Mouse (Mus musculus): ENCODE results near the gene Desi2. TPM values are rescaled to one million over a fixed set of nuclear protein-coding genes. Genes with fewer than 3 reads are reported as not detected.
A peak's percentile ranks its signal among the peaks of the same experiment; 100 is the strongest.
"Not testable (repeated sequence)": the region's sequence is repeated elsewhere in the genome, so short reads cannot be mapped to it uniquely, and the experiment has no call there.

Gene Desi2
- polyA plus RNA-seq, 1 experiment from 2014 or later = 25.4 TPM

GRCm38 (mm10) chr1:178205701-178206325 lies 18.6 kb downstream of the Desi2 start:
- Histone ChIP-seq H3K4me1 (replicated peaks; ENCODE audit: insufficient read depth, low read length) (no peaks in the 10 kb centered on the region), H3K27ac (0 out of 2 replicates have a peak overlapping the region, but pooled peaks have one; percentile 4), H3K4me3 (replicated peaks; ENCODE audit: low read depth, low read length) (no peak overlapping the region), H3K36me3 (ENCODE audit: insufficient read depth, low read length) (no peaks in the 10 kb centered on the region), H3K9me3 (replicated peaks; ENCODE audit: low read length) (no peaks in the 10 kb centered on the region), H3K9ac (ENCODE audit: low read depth, low read length) (no peak overlapping the region), H3K27me3 (ENCODE audit: insufficient read depth, low read length) (no peaks in the 10 kb centered on the region), H3K4me2 (ENCODE audit: low read length) (no peak overlapping the region)
- 76% methylated on average over 10 of the region's 10 CpGs for WGBS
- TF ChIP-seq CTCF (IDR thresholded peaks at IDR 0.05; ENCODE audit: low read depth) = no peak
- ATAC-seq (replicated peaks; ENCODE audit: low FRiP score, low read depth) = no peak
- peak; percentile 19 for DNase-seq (ENCODE audit: low spot score)

GRCm38 (mm10) chr1:178207856-178208255 lies 20.6 kb downstream of the Desi2 start:
- not testable (repeated sequence) for ATAC-seq (replicated peaks; ENCODE audit: low FRiP score, low read depth); H3K9me3 ChIP-seq (replicated peaks; ENCODE audit: low read length); H3K4me2 ChIP-seq (ENCODE audit: low read length); DNase-seq (ENCODE audit: low spot score); H3K27me3 ChIP-seq (ENCODE audit: insufficient read depth, low read length); H3K4me1 ChIP-seq (replicated peaks; ENCODE audit: insufficient read depth, low read length); H3K4me3 ChIP-seq (replicated peaks; ENCODE audit: low read depth, low read length); H3K9ac ChIP-seq (ENCODE audit: low read depth, low read length); H3K27ac ChIP-seq; H3K36me3 ChIP-seq (ENCODE audit: insufficient read depth, low read length)
- WGBS = 82% methylated on average over 4 of the region's 4 CpGs

- no peak for TF ChIP-seq CTCF (IDR thresholded peaks at IDR 0.05; ENCODE audit: low read depth)
- no peaks in the 10 kb centered on the region for H3K36me3 ChIP-seq (ENCODE audit: insufficient read depth, low read length)
- DNase-seq (ENCODE audit: low spot score) = no peak
Observed at GRCm38 (mm10) chr1:178209966-178210365, 22.7 kb downstream of the Desi2 start.

DNA sequence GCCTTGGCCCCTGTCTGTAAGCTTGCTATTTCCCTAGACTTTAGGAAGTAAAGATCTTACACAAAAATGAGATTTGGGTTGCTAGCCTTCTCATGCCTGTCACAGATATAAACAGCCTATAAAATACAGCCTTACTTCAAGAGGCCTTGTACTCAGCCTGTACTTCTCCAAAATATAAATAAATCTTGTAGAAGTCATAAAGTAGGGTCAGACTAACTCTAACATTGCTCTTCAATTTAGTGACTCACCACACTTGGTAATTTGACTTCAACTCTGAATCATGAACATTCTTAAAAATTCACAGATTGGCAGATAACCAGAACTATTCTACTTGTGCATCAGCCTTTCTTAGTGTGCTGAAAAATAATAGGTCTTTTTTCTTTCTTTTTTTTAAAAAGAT lies 29.9 kb downstream of the Desi2 start:
- ATAC-seq (replicated peaks; ENCODE audit: low FRiP score, low read depth) (no peak), DNase-seq (ENCODE audit: low spot score) (peak; percentile 57)
- H3K9me3 ChIP-seq (replicated peaks; ENCODE audit: low read length) = no peaks in the 10 kb centered on the region
- H3K9ac ChIP-seq (ENCODE audit: low read depth, low read length) = no peak overlapping the region
- no peak overlapping the region for H3K4me2 ChIP-seq (ENCODE audit: low read length)
- no peak overlapping the region for H3K4me3 ChIP-seq (replicated peaks; ENCODE audit: low read depth, low read length)
- H3K27me3 ChIP-seq (ENCODE audit: insufficient read depth, low read length) = no peaks in the 10 kb centered on the region
- no peak for TF ChIP-seq CTCF (IDR thresholded peaks at IDR 0.05; ENCODE audit: low read depth)
- no peak overlapping the region for H3K27ac ChIP-seq
- H3K36me3 ChIP-seq (ENCODE audit: insufficient read depth, low read length) = no peaks in the 10 kb centered on the region
- no peaks in the 10 kb centered on the region for H3K4me1 ChIP-seq (replicated peaks; ENCODE audit: insufficient read depth, low read length)

More at GRCm38 (mm10) chr1:178209966-178210365, 22.7 kb downstream of the Desi2 start:
- no peak overlapping the region for H3K27ac ChIP-seq
- no peaks in the 10 kb centered on the region for H3K4me1 ChIP-seq (replicated peaks; ENCODE audit: insufficient read depth, low read length)
- H3K9me3 ChIP-seq (replicated peaks; ENCODE audit: low read length) = no peaks in the 10 kb centered on the region
- no peak overlapping the region for H3K4me2 ChIP-seq (ENCODE audit: low read length)
- ATAC-seq (replicated peaks; ENCODE audit: low FRiP score, low read depth) = no peak
- no peaks in the 10 kb centered on the region for H3K27me3 ChIP-seq (ENCODE audit: insufficient read depth, low read length)
- H3K9ac ChIP-seq (ENCODE audit: low read depth, low read length) = no peak overlapping the region
- H3K4me3 ChIP-seq (replicated peaks; ENCODE audit: low read depth, low read length) = no peak overlapping the region

- TF ChIP-seq CTCF (IDR thresholded peaks at IDR 0.05; ENCODE audit: low read depth) = no peak
Observed at GRCm38 (mm10) chr1:178218305-178218704, 31.1 kb downstream of the Desi2 start.

DNA sequence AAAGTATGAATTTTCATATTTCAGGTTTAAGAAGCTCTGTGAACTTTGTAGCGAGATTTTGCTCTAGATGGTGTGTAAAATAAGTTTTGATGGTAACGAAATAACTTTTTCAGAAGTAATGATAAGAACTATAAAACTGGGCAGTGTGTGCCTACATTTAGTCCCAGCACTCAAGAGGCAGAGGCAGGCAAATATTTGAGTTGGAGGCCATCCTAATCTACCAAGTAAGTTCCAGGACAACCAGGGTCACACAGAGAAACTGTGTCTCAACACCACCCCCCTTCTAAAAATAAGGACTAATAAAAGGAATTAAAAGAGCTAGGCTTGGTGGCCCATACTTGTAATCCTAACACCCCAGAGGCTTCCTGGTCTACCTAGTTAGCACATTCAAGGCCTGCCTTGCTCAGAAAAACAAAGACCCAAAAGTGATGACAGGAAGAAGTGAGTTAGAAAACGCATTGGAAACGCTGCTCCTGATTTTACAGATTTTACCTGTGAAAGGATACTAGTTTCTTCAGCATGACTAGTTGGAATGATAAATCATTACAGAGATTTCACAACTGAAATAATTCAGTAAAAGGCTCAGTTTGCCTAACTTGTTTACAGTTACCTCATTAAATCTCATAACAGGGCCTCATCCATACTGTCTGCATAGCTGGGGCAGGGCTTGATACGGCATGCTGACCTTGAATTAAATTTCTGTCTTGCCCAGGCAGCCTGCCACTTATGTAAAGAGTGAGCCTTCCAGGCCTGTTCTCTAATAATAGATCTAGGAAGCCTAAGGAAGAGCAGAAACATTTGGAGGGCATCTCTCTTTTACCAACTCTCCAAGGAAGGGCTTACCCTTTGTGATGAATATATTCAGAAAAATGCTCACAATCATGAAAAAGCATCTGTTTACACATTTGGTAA lies 32.2 kb downstream of the Desi2 start:
- Histone ChIP-seq H3K27me3 (ENCODE audit: insufficient read depth, low read length) (no peaks in the 10 kb centered on the region), H3K4me2 (ENCODE audit: low read length) (no peak overlapping the region), H3K9me3 (replicated peaks; ENCODE audit: low read length) (0 out of 2 replicates have a peak, but pooled peaks cover under 1% of the 10 kb centered on the region), H3K4me3 (replicated peaks; ENCODE audit: low read depth, low read length) (no peak overlapping the region), H3K4me1 (replicated peaks; ENCODE audit: insufficient read depth, low read length) (no peaks in the 10 kb centered on the region), H3K27ac (no peak overlapping the region), H3K9ac (ENCODE audit: low read depth, low read length) (no peak overlapping the region), H3K36me3 (ENCODE audit: insufficient read depth, low read length) (no peaks in the 10 kb centered on the region)
- ATAC-seq (replicated peaks; ENCODE audit: low FRiP score, low read depth) (no peak), DNase-seq (ENCODE audit: low spot score) (no peak)
- TF ChIP-seq CTCF (IDR thresholded peaks at IDR 0.05; ENCODE audit: low read depth) = no peak
- WGBS = 90% methylated on average over 5 of the region's 5 CpGs

More at GRCm38 (mm10) chr1:178218305-178218704, 31.1 kb downstream of the Desi2 start:
- Histone ChIP-seq H3K9ac (ENCODE audit: low read depth, low read length) (no peak overlapping the region), H3K27me3 (ENCODE audit: insufficient read depth, low read length) (no peaks in the 10 kb centered on the region), H3K9me3 (replicated peaks; ENCODE audit: low read length) (no peaks in the 10 kb centered on the region), H3K4me1 (replicated peaks; ENCODE audit: insufficient read depth, low read length) (no peaks in the 10 kb centered on the region), H3K36me3 (ENCODE audit: insufficient read depth, low read length) (no peaks in the 10 kb centered on the region), H3K27ac (no peak overlapping the region), H3K4me3 (replicated peaks; ENCODE audit: low read depth, low read length) (no peak overlapping the region), H3K4me2 (ENCODE audit: low read length) (no peak overlapping the region)
- DNase-seq (ENCODE audit: low spot score) (no peak), ATAC-seq (replicated peaks; ENCODE audit: low FRiP score, low read depth) (no peak)

DNA sequence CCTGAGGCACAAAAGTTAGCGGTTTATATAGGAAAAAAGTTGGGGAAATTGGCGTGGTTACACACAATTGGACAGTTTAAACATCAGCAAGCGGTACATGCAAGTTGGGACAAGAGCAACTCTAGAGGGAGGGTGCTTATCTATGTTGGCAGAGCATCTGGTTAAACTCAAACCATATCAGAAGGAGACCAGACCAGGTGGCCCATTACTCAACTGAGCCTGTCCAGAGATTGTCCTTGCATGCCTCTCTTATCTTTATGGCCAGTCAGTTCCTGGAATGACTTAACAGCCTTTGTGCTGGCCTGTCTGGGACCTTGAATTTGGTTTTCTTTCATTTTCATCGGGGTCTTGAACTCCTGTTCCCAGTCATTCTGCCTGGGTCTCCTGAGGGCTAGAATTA lies 41.7 kb downstream of the Desi2 start:
- not testable (repeated sequence) for DNase-seq (ENCODE audit: low spot score); H3K4me2 ChIP-seq (ENCODE audit: low read length); H3K4me3 ChIP-seq (replicated peaks; ENCODE audit: low read depth, low read length); ATAC-seq (replicated peaks; ENCODE audit: low FRiP score, low read depth); H3K4me1 ChIP-seq (replicated peaks; ENCODE audit: insufficient read depth, low read length); H3K27ac ChIP-seq; H3K27me3 ChIP-seq (ENCODE audit: insufficient read depth, low read length); H3K9ac ChIP-seq (ENCODE audit: low read depth, low read length)
- Histone ChIP-seq H3K36me3 (ENCODE audit: insufficient read depth, low read length) (peaks cover 17% of the 10 kb centered on the region), H3K9me3 (replicated peaks; ENCODE audit: low read length) (peaks cover 30% of the 10 kb centered on the region)
- over 99% methylated on average over 4 of the region's 4 CpGs for WGBS
